Mouse (Mus musculus) retina, embryonic 14.5 days (tissue): ENCODE data around the gene Slc25a34.

Source experiments
- DNase-seq: peaks from one replicate; pipeline ENCODE4 v3.0.0-alpha.2; 2015; ENCODE audit warnings: low spot score

Gene Slc25a34

DNA sequence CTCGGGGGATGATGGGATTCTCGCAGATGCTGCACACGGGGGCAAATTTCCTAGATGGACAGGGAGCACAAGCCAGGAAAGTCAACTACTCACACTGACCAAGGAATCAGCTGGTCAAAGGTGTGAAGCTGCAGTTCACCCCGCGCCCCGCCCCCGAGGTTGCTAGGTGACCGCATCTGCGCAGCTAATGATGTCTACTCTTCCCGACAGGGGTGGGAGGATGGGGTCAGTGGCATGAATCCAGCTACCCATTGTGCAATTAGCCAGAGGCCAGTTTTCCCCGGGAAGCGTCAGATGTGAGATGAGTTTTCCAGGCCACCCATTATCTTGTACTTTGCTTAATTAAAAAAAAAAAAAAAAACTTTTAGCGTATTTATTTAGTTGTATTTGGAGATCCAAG, 42.6 kb downstream of the Slc25a34 start:
- no peak for DNase-seq

DNA sequence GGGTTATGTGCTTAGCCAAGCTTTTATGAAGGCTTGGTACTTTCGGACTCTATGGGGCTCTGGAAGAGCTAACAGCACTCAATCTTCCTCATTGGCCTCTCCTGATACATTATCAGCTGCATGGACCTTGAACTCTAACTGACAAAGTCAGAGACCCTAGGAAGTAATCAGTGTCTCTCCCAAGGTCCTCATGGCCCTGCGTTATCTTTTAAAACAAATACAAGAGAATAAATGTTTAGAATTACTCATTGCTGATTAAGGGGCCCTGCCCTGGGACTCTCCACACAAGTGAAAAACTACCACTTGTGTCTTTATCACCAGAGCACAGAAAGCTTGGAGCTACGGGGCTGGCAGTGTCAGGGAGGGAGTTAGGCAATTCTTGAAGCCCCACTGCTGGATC, 44.8 kb downstream of the Slc25a34 start:
- DNase-seq: no peak

DNA sequence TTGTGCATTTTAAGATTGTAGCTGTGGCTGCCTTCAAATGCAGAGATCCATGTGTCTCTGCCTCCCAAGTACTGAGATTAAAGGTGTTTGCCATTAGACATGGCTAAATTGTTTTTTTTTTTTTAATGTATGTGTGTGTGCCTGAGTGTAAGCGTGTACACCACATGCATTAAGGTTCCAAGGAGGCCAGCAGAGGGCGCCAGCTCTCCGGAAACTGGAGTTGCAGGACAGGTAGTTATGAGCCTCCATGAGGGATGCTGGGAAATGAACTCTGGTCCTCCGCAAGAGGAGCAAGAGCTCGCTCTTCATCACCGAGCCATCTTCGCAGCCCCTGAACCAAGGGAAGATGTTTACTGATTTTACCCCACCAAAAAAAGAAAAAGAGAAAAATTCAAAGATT, 46.7 kb downstream of the Slc25a34 start:
- no peak for DNase-seq

DNA sequence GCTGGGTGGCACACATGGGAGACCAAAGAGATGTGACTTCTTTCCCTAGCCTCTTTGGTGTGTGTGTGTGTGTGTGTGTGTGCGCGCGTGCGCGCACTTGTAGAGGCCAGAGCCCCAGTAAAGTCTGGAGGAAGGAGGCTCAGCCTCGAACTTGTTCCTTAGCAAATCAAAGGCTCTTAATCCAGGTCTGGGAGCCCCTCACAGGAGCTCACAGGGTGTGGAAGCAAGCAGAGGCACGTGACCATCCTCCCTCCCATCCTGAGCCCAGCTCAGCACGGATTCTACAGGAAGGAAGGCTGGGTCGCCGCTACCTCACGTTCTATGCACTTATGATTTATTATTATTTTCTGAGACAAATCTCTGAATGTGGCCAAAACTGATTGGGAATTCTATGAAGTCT, 47.2 kb downstream of the Slc25a34 start:
- no peak for DNase-seq

GRCm38 (mm10) chr4:141574789-141575702, 48.6 kb downstream of the Slc25a34 start:
- DNase-seq: peak; percentile 92

GRCm38 (mm10) chr4:141573359-141573966, 50.2 kb downstream of the Slc25a34 start:
- no peak for DNase-seq

DNA sequence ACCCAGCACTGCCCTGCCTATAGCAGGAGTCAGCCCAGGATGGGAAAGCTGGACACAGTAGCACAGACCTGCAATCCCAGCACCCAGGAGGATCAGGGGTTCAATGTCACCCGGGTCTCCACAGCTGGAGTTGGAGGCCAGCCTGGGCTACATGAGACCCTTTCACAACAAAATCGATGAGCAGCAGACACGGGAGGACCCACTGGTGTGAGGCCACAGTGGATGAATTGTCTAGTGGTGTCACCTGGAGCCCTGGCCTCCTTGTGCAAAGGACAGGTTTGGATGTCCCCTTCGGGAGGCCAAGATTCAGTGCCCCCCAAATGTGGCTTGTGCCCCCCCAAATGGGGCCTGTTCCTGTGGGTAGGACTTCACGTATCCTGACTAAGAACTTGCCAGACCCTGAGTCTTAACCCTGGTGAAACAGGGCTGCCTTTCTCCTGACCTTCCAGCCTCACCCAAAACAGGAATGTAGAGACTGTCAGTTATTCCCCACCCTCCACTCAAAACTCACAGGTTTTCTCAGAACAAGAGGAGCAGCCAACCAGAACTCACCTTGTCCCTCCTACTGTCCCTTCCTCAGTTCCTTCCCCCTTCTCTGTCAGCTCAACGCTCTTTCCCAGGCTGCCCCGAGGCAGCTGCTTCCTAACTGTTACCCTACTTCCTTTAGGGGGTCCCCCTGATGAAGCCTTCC, 50.8 kb downstream of the Slc25a34 start:
- DNase-seq: no peak

DNA sequence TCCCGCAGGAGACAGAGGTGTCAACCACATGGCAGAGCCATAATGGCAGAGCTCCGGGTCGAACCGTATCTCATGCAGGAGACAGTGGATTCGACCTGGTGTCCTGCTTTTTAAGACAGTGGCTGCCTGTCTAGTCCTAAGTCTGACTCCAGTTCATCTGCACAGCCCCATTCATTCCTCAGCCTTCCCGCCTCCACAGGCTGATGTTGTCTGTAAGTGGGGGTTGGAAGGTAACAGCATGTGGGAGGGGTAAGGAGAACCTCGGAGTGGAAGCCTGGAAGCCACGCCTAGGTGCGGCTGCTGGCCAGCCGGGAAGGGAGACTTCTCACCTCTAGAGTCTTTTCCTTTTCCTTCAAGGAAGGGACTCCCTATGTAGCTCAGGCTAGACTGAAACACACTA, 51.7 kb downstream of the Slc25a34 start:
- DNase-seq: no peak

DNA sequence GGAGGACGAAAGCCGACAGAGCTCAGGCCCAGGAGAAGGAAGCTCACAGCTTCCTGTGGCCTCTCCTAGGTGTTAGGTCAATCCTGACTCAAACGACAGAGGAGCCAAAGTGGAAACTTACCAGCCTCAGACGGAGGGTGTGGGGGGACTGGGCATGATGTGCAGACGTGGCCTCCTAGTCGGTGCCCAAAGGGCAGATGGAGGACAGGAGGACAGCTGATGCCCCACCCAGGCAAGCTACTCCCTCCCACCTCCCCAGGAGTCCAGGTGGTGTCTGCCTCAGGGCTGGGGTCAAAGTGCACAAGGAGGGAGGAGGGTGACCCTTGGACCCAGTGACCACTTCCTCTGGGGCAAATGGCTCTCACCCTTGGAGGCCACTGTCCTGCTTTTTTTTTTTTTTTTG, 52.3 kb downstream of the Slc25a34 start:
- no peak for DNase-seq

DNA sequence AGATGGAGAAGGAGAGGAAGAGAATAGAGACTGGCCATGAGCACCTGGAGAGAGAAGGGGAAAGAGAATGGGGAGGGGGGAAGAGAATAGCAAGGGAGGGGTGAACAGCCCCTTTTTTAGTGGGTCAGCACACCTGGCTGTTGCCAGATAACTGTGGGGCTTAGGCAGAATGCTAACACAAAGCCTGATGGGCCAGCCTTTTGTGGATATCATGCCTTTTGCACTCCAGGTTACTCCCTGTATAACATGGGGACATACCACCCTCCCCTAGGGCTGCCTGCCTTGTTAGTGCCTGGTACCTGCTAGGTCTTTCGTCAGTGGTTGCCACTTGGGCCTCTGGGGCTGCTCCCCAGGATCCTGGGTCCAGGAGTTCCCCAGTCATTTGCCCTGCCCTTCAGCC, 52.8 kb downstream of the Slc25a34 start:
- DNase-seq: no peak

- DNase-seq: no peak
Measured at GRCm38 (mm10) chr4:141570004-141570403, 53.6 kb downstream of the Slc25a34 start.

DNA sequence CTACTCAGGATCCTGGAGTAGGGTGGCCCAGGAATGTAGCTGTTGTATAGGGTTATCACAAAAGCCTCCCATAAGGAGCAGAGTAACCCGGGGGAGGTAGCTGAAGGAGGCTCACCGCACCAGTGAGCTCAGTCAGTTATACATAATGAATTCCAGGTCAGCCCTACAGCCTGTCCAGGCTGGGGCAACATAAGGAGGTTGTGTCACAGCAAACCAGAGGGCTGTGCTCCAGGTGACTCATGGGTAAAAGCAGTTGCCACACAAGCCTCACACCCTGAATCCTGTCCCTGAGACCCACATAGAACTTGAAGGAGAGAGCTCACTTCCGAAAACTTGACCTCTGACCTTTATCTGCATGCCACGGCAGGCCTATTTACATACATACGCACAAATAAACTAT, 54.7 kb downstream of the Slc25a34 start:
- DNase-seq: no peak
